In genomic region chr16:17237634-17238033, GRCm38 (mm10) we compare ENCODE assay signal across 24 mouse cellular contexts. TPM values are rescaled to one million over a fixed set of nuclear protein-coding genes. Genes with fewer than 3 reads are reported as not detected.
DNase-seq lines count a peak whose midpoint lies in the region; ATAC-seq and TF ChIP-seq lines count a peak whose summit lies in the region.
"Had no signal": no experiment of that assay in that cellular context is flagged by ENCODE, and none has a peak within 500 bp of the region (broad histone marks: within the 10 kb centered on the region; RNA-seq: fewer than 3 reads in every experiment).

No protein-coding gene starts in this region.

- no peak for TF ChIP-seq CTCF in heart, postnatal 0 days (IDR thresholded peaks at IDR 0.05; ENCODE audit: low read depth)
- no peak for TF ChIP-seq CTCF in heart, adult 2 months (IDR thresholded peaks at IDR 0.05)

- no peak overlapping the region for H3K9ac ChIP-seq in heart, postnatal 0 days (replicated peaks; ENCODE audit: low read depth, low read length)
- H3K9ac ChIP-seq in heart, adult 2 months (ENCODE audit: low read depth, low read length), result no peak overlapping the region
- H3K9ac ChIP-seq in liver, embryonic 12.5 days, result no peak overlapping the region; the same call in 1 of the 2 replicates
- H3K9ac ChIP-seq: limb, embryonic 15.5 days; midbrain, embryonic 13.5 days had no signal

- intact Hi-C loops in heart, adult 2 months (cut with DNase I), result no loop called here

- no peaks in the 10 kb centered on the region for H3K79me2 ChIP-seq in heart, adult 2 months (replicated peaks; ENCODE audit: control insufficient read depth, insufficient read depth, low read length)

- H3K27ac ChIP-seq in heart, postnatal 0 days (ENCODE audit: low read depth), result peak overlapping the region; percentile 68
- H3K27ac ChIP-seq in heart, adult 2 months, result no peak overlapping the region
- 0 out of 2 replicates have a peak overlapping the region, but pooled peaks have one; percentile 48 for H3K27ac ChIP-seq in liver, embryonic 12.5 days
- H3K27ac ChIP-seq: forebrain, embryonic 10.5 days; hindbrain, embryonic 10.5 days; hindbrain, postnatal 0 days; left cerebral cortex, adult 2 months; limb, embryonic 15.5 days; midbrain, embryonic 13.5 days had no signal

- no peak for TF ChIP-seq EP300 in heart, postnatal 0 days (IDR thresholded peaks at IDR 0.05; ENCODE audit: low read depth)
- TF ChIP-seq EP300 in heart, adult 2 months (IDR thresholded peaks at IDR 0.05; ENCODE audit: insufficient read depth, low read depth, low read length), result no peak

- H3K4me3 ChIP-seq in heart, postnatal 0 days (ENCODE audit: low read depth, low read length), result no peak overlapping the region
- no peak overlapping the region for H3K4me3 ChIP-seq in heart, adult 2 months
- no peak overlapping the region for H3K4me3 ChIP-seq in liver, embryonic 12.5 days
- H3K4me3 ChIP-seq: forebrain, embryonic 10.5 days; hindbrain, embryonic 10.5 days; left cerebral cortex, adult 2 months; limb, embryonic 15.5 days; midbrain, embryonic 13.5 days had no signal

- H3K4me1 ChIP-seq in heart, postnatal 0 days (ENCODE audit: control insufficient read depth, insufficient read depth), result peaks cover 64% of the 10 kb centered on the region
- H3K4me1 ChIP-seq in heart, adult 2 months (ENCODE audit: control insufficient read depth, insufficient read depth, low read length), result peaks cover 13% of the 10 kb centered on the region
- H3K4me1 ChIP-seq in liver, embryonic 12.5 days, result peaks cover 81% of the 10 kb centered on the region

- 23% methylated on average over 3 of the region's 3 CpGs for WGBS in heart, postnatal 0 days
- 46% methylated on average over 3 of the region's 3 CpGs for WGBS in heart, adult 2 months
- WGBS in liver, embryonic 12.5 days (ENCODE audit: insufficient replicate concordance), result 14% methylated on average over 3 of the region's 3 CpGs

- no peaks in the 10 kb centered on the region for H3K9me3 ChIP-seq in heart, postnatal 0 days (replicated peaks; ENCODE audit: control insufficient read depth, low read length)
- H3K9me3 ChIP-seq in liver, embryonic 12.5 days (replicated peaks), result no peaks in the 10 kb centered on the region
- H3K9me3 ChIP-seq: forebrain, embryonic 10.5 days; hindbrain, embryonic 10.5 days; limb, embryonic 15.5 days; midbrain, embryonic 13.5 days had no signal

- no peaks in the 10 kb centered on the region for H3K27me3 ChIP-seq in heart, postnatal 0 days (ENCODE audit: control insufficient read depth, insufficient read depth, low read length)
- no peaks in the 10 kb centered on the region for H3K27me3 ChIP-seq in heart, adult 2 months (ENCODE audit: control insufficient read depth, insufficient read depth, low read length)
- H3K27me3 ChIP-seq in liver, embryonic 12.5 days (replicated peaks), result no peaks in the 10 kb centered on the region
- H3K27me3 ChIP-seq: limb, embryonic 15.5 days; midbrain, embryonic 13.5 days had no signal

- H3K4me2 ChIP-seq in heart, postnatal 0 days (ENCODE audit: low read depth, low read length), result peak overlapping the region; percentile 19; the same call in 1 of the 2 replicates
- peak overlapping the region; percentile 24 for H3K4me2 ChIP-seq in liver, embryonic 12.5 days
- H3K4me2 ChIP-seq: heart, embryonic 11.5 days; limb, embryonic 15.5 days; midbrain, embryonic 13.5 days had no signal

- TF ChIP-seq POLR2A in heart, adult 2 months (IDR thresholded peaks at IDR 0.05; ENCODE audit: insufficient read depth, low read depth, low read length), result no peak

- ATAC-seq in heart, postnatal 0 days (ENCODE audit: insufficient read depth, low read depth), result no peak
- ATAC-seq in liver, embryonic 12.5 days, result peak; percentile 61
- peak; percentile 70 for ATAC-seq in megakaryocyte progenitor cell, adult 5-6 weeks (replicated peaks; ENCODE audit: poor library complexity)
- no peak for ATAC-seq in inflammation-experienced regulatory T-cells, adult 6 months
- ATAC-seq: forebrain, embryonic 16.5 days; hindbrain, postnatal 0 days; intestine, postnatal 0 days; midbrain, embryonic 13.5 days had no signal

- DNase-seq in heart, postnatal 0 days (ENCODE audit: low spot score), result peak; percentile 50
- DNase-seq in heart, adult 2 months, result no peak
- peak; percentile 79 for DNase-seq in c-Kit-positive CD71-positive TER-119-negative erythroid progenitor cells, embryonic 14.5 days (ENCODE audit: low read depth)
- DNase-seq in layer of hippocampus, adult 9-10 months (ENCODE audit: low spot score), result no peak
- no peak for DNase-seq in kidney, adult 11 months
- DNase-seq: adrenal gland, postnatal 25 days; cerebellum, adult 11 months; cerebellum, postnatal 10 days; gastrocnemius, postnatal 14 days; kidney, postnatal 4 days; lung, postnatal 4 days; right cerebral cortex, postnatal 14 days had no signal

- H3K36me3 ChIP-seq in heart, postnatal 0 days (replicated peaks; ENCODE audit: control insufficient read depth, insufficient read depth, low read length), result no peaks in the 10 kb centered on the region
- 0 out of 2 replicates have a peak, but pooled peaks cover 2% of the 10 kb centered on the region for H3K36me3 ChIP-seq in heart, adult 2 months (ENCODE audit: control insufficient read depth, insufficient read depth, low read length)
- no peaks in the 10 kb centered on the region for H3K36me3 ChIP-seq in liver, embryonic 12.5 days
- H3K36me3 ChIP-seq: limb, embryonic 15.5 days; midbrain, embryonic 13.5 days had no signal

RNA-seq across cellular contexts. Expression of gene Hic2, which starts 4.3 kb away (rescaled TPM):
- 8.0 and 14.7 TPM in 2 replicates for total RNA-seq in heart, postnatal 0 days (2014; rRNA removed; ENCODE audit: low replicate concordance)
- 2.9 and 3.0 TPM in 2 replicates for polyA plus RNA-seq in heart, postnatal 0 days (2015; fragmentation: Nextera tagmentation; extraction: Ambion mirVana)
- total RNA-seq in heart, adult 2 months (2021), result 1 to 10 TPM; 1.5 to 2.0 TPM
- 1.2 and 2.2 TPM in 2 replicates for polyA plus RNA-seq in heart, adult 2 months (2012; rRNA removed)
- polyA plus RNA-seq in liver, embryonic 12.5 days (2016; fragmentation: Nextera tagmentation; extraction: Ambion mirVana), result 4.8 and 5.3 TPM in 2 replicates
- total RNA-seq in megakaryocyte progenitor cell, adult 5-6 weeks (2015), result 1.8 and 1.9 TPM in 2 replicates
- 2.1 and 2.3 TPM in 2 replicates for total RNA-seq in megakaryocyte progenitor cell, adult 5-6 weeks (2017)
- polyA plus RNA-seq in inflammation-experienced regulatory T-cells, adult 6 months (2017; shearing (Covaris generic)), result 1 to 10 TPM in 1 of 3 experiments, under 1 TPM in 2; 0.72 to 1.8 (median 0.83) TPM

RNA-seq across cellular contexts. Expression of gene Rimbp3, which starts 29.2 kb away (rescaled TPM):
- total RNA-seq in heart, postnatal 0 days (2014; rRNA removed; ENCODE audit: low replicate concordance), result 0.15 and 0.61 TPM in 2 replicates
- polyA plus RNA-seq in heart, postnatal 0 days (2015; fragmentation: Nextera tagmentation; extraction: Ambion mirVana), result 0.11 and 0.14 TPM in 2 replicates
- total RNA-seq in heart, adult 2 months (2021), result under 1 TPM; 0.13 to 0.16 TPM
- 0.09 and 0.14 TPM in 2 replicates for polyA plus RNA-seq in heart, adult 2 months (2012; rRNA removed)
- 0.12 and 0.17 TPM in 2 replicates for polyA plus RNA-seq in liver, embryonic 12.5 days (2016; fragmentation: Nextera tagmentation; extraction: Ambion mirVana)
- total RNA-seq in megakaryocyte progenitor cell, adult 5-6 weeks (2015), result 0.69 and 0.95 TPM in 2 replicates
- total RNA-seq in megakaryocyte progenitor cell, adult 5-6 weeks (2017), result 0.58 and 1.3 TPM in 2 replicates
- under 1 TPM in 1 of 3 experiments, not detected in 2; 0.07 TPM for polyA plus RNA-seq in inflammation-experienced regulatory T-cells, adult 6 months (2017; shearing (Covaris generic))

RNA-seq across cellular contexts. Expression of gene Ube2l3, which starts 35.2 kb away (rescaled TPM):
- total RNA-seq in heart, postnatal 0 days (2014; rRNA removed; ENCODE audit: low replicate concordance), result 62.5 and 79.2 TPM in 2 replicates
- polyA plus RNA-seq in heart, postnatal 0 days (2015; fragmentation: Nextera tagmentation; extraction: Ambion mirVana), result 254 and 255 TPM in 2 replicates
- 100 to 1,000 TPM; 102 to 112 TPM for total RNA-seq in heart, adult 2 months (2021)
- polyA plus RNA-seq in heart, adult 2 months (2012; rRNA removed), result 55.0 and 74.7 TPM in 2 replicates
- 275 and 283 TPM in 2 replicates for polyA plus RNA-seq in liver, embryonic 12.5 days (2016; fragmentation: Nextera tagmentation; extraction: Ambion mirVana)
- total RNA-seq in megakaryocyte progenitor cell, adult 5-6 weeks (2015), result 312 and 333 TPM in 2 replicates
- total RNA-seq in megakaryocyte progenitor cell, adult 5-6 weeks (2017), result 87.5 and 107 TPM in 2 replicates
- 100 to 1,000 TPM; 241 to 356 (median 330) TPM for polyA plus RNA-seq in inflammation-experienced regulatory T-cells, adult 6 months (2017; shearing (Covaris generic))

RNA-seq across cellular contexts. Expression of gene Tmem191c, which starts 38.2 kb away (rescaled TPM):
- 10.8 and 12.7 TPM in 2 replicates for total RNA-seq in heart, postnatal 0 days (2014; rRNA removed; ENCODE audit: low replicate concordance)
- polyA plus RNA-seq in heart, postnatal 0 days (2015; fragmentation: Nextera tagmentation; extraction: Ambion mirVana), result 8.0 and 9.1 TPM in 2 replicates
- 1 to 10 TPM; 1.1 to 1.5 TPM for total RNA-seq in heart, adult 2 months (2021)
- polyA plus RNA-seq in heart, adult 2 months (2012; rRNA removed), result 2.7 and 6.7 TPM in 2 replicates
- 4.7 and 5.3 TPM in 2 replicates for polyA plus RNA-seq in liver, embryonic 12.5 days (2016; fragmentation: Nextera tagmentation; extraction: Ambion mirVana)
- 4.2 and 5.2 TPM in 2 replicates for total RNA-seq in megakaryocyte progenitor cell, adult 5-6 weeks (2015)
- total RNA-seq in megakaryocyte progenitor cell, adult 5-6 weeks (2017), result 5.5 and 8.8 TPM in 2 replicates
- polyA plus RNA-seq in inflammation-experienced regulatory T-cells, adult 6 months (2017; shearing (Covaris generic)), result 10 to 100 TPM; 16.9 to 42.0 (median 36.2) TPM

Comparison
In these comparisons a context has a peak if more than half of its experiments do, and no peak if none do; other contexts are left out.
1. DNase-seq: peak in heart, postnatal 0 days (single experiment) and c-Kit-positive CD71-positive TER-119-negative erythroid progenitor cells, embryonic 14.5 days (single experiment); none in heart, adult 2 months (0 of 2), layer of hippocampus, adult 9-10 months (single experiment) and kidney, adult 11 months (single experiment).
2. ATAC-seq: peak in liver, embryonic 12.5 days (single experiment) and megakaryocyte progenitor cell, adult 5-6 weeks (single experiment); none in heart, postnatal 0 days (single experiment) and inflammation-experienced regulatory T-cells, adult 6 months (single experiment).